Mouse (Mus musculus) lung, embryonic 16.5 days (tissue): ENCODE results near the gene Anxa7. TPM values are rescaled to one million over a fixed set of nuclear protein-coding genes. Genes with fewer than 3 reads are reported as not detected.

Experiments used
- polyA plus RNA-seq: library from polyadenylated mRNA; unstranded; fragments of >200 nt; fragmentation: Nextera tagmentation; extraction: Ambion mirVana; gene quantifications from 2 replicates; pipeline ENCODE4 v1.2.1, GENCODE M21; 2015

Gene Anxa7
- polyA plus RNA-seq, 1 experiment from 2014 or later, result 45.4 TPM

Other genes with a start within 250 kb of the Anxa7 start
- 0.72 and 0.77 TPM in 2 replicates for gene Kcnk16, start 210.9 kb downstream of the Anxa7 start, polyA plus RNA-seq
- 18.0 and 22.8 TPM in 2 replicates for gene Nudt13, start 185.4 kb downstream of the Anxa7 start, polyA plus RNA-seq
- 46.8 and 47.9 TPM in 2 replicates for gene Ecd, start 132.0 kb downstream of the Anxa7 start, polyA plus RNA-seq
- gene Fam149b, start 132.0 kb downstream of the Anxa7 start, polyA plus RNA-seq, result 32.4 and 34.0 TPM in 2 replicates
- gene Dnajc9, start 91.2 kb downstream of the Anxa7 start, polyA plus RNA-seq, result 161 and 164 TPM in 2 replicates
- gene Mrps16, start 86.5 kb downstream of the Anxa7 start, polyA plus RNA-seq, result 88.8 and 89.0 TPM in 2 replicates
- gene Cfap70, start 27.9 kb downstream of the Anxa7 start, polyA plus RNA-seq, result 2.2 and 5.6 TPM in 2 replicates
- gene Mss51, start 16.8 kb upstream of the Anxa7 start, polyA plus RNA-seq, result 0.45 and 1.0 TPM in 2 replicates
- gene Ppp3cb, start 66.4 kb upstream of the Anxa7 start, polyA plus RNA-seq, result 34.2 and 39.0 TPM in 2 replicates
- gene Usp54, start 160.9 kb upstream of the Anxa7 start, polyA plus RNA-seq, result 6.2 and 8.1 TPM in 2 replicates
- 1.8 and 7.9 TPM in 2 replicates for gene Myoz1, start 176.4 kb upstream of the Anxa7 start, polyA plus RNA-seq
- 4.2 and 6.2 TPM in 2 replicates for gene Synpo2l, start 188.2 kb upstream of the Anxa7 start, polyA plus RNA-seq
- gene Sec24c, start 194.2 kb upstream of the Anxa7 start, polyA plus RNA-seq, result 93.3 and 95.6 TPM in 2 replicates
- 29.4 and 30.7 TPM in 2 replicates for gene Fut11, start 214.8 kb upstream of the Anxa7 start, polyA plus RNA-seq
- gene Chchd1, start 222.9 kb upstream of the Anxa7 start, polyA plus RNA-seq, result 191 and 192 TPM in 2 replicates
- gene Zswim8, start 227.4 kb upstream of the Anxa7 start, polyA plus RNA-seq, result 29.3 and 30.4 TPM in 2 replicates